Mouse (Mus musculus) spleen, adult 2 months (tissue): ENCODE measurements at regions not wholly inside any gene's neighbourhood (a gene's known extent, or its start where the extent isn't known, plus 50 kb on each side); places are given as distances from the start of the nearest gene placed in this dataset.
"Not testable (repeated sequence)": the region's sequence is repeated elsewhere in the genome, so short reads cannot be mapped to it uniquely, and the experiment has no call there.

ENCODE experiments used
- CTCF ChIP-seq: fragments of 200-500 bp; IDR thresholded peaks from 2 replicates; pipeline ENCODE4 v1.5.1; 2011; ENCODE audit warnings: mild to moderate bottlenecking, inconsistent platforms; ENCODE audit not compliant: insufficient read depth, insufficient read length, insufficient replicate concordance; ENCODE audit errors: extremely low read depth
- POLR2A ChIP-seq: fragments of 200-500 bp; IDR thresholded peaks from 2 replicates; pipeline ENCODE4 v1.6.1; 2011; ENCODE audit warnings: low read depth, low read length, inconsistent platforms

GRCm38 (mm10) chr7:111168546-111169233 is 85.9 kb upstream of the Eif4g2 start:
- not testable (repeated sequence) for TF ChIP-seq POLR2A, CTCF
